Mouse (Mus musculus) left cerebral cortex, adult 8-10 months (tissue): ENCODE measurements at regions not wholly inside any gene's neighbourhood (a gene's known extent, or its start where the extent isn't known, plus 50 kb on each side); places are given as distances from the start of the nearest gene placed in this dataset.

Experiments
- DNase-seq, 2 experiments: peaks; one replicate each; pipeline ENCODE4 v3.0.0; 2022; ENCODE audit warnings: low spot score in 2 of 2

GRCm38 (mm10) chr6:36645415-36645814, 164.6 kb downstream of the Ptn start:
- DNase-seq = no peak

GRCm38 (mm10) chr6:36644880-36645279, 165.1 kb downstream of the Ptn start:
- no peak for DNase-seq

GRCm38 (mm10) chr6:36637031-36637430, 173.0 kb downstream of the Ptn start:
- no peak for DNase-seq

GRCm38 (mm10) chr6:36627648-36628047, 182.4 kb downstream of the Ptn start:
- DNase-seq = no peak

- peak; percentile 10 to 53 for DNase-seq
Measured at GRCm38 (mm10) chr6:36608281-36608970, 201.6 kb downstream of the Ptn start.

- DNase-seq = no peak
Measured at GRCm38 (mm10) chr6:36605578-36606205, 204.3 kb downstream of the Ptn start.

GRCm38 (mm10) chr6:36604802-36605201, 205.2 kb downstream of the Ptn start:
- DNase-seq = peak in 1 of 2 experiments; percentile 80

- no peak for DNase-seq
Measured at GRCm38 (mm10) chr6:36596574-36596973, 208.7 kb downstream of the Chrm2 start.

GRCm38 (mm10) chr6:36590881-36591630, 203.2 kb downstream of the Chrm2 start:
- DNase-seq = no peak

- DNase-seq = no peak
Measured at GRCm38 (mm10) chr6:36581043-36581442, 193.2 kb downstream of the Chrm2 start.
